Mouse (Mus musculus): ENCODE measurements around the gene Agpat3. TPM values are rescaled to one million over a fixed set of nuclear protein-coding genes. Genes with fewer than 3 reads are reported as not detected.

Agpat3 gene
- polyA plus RNA-seq, 1 experiment = 1.4 TPM

- TF ChIP-seq GATA1 (IDR thresholded peaks at IDR 0.05; ENCODE audit: low read length) = no peak
- TF ChIP-seq TAL1 (IDR thresholded peaks at IDR 0.05; ENCODE audit: low read length) = no peak
- H3K4me1 ChIP-seq (ENCODE audit: control insufficient read depth) = peaks cover 4% of the 10 kb centered on the region
- H3K9me3 ChIP-seq (ENCODE audit: control insufficient read depth, low read length) = no peaks in the 10 kb centered on the region
- H3K27me3 ChIP-seq (ENCODE audit: control insufficient read depth) = peaks cover 53% of the 10 kb centered on the region
- H3K36me3 ChIP-seq (ENCODE audit: control insufficient read depth) = no peaks in the 10 kb centered on the region
- no peak overlapping the region for H3K4me3 ChIP-seq (replicated peaks)
These were observed 36.1 kb upstream of the Agpat3 start for GRCm38 (mm10) chr10:78388216-78388980.

GRCm38 (mm10) chr10:78385520-78385919 is 33.2 kb upstream of the Agpat3 start:
- Histone ChIP-seq H3K36me3 (ENCODE audit: control insufficient read depth) (no peaks in the 10 kb centered on the region), H3K4me1 (ENCODE audit: control insufficient read depth) (no peaks in the 10 kb centered on the region), H3K27me3 (ENCODE audit: control insufficient read depth) (peaks cover 31% of the 10 kb centered on the region), H3K9me3 (ENCODE audit: control insufficient read depth, low read length) (no peaks in the 10 kb centered on the region), H3K4me3 (replicated peaks) (no peak overlapping the region)
- no peak for TF ChIP-seq TAL1 (IDR thresholded peaks at IDR 0.05; ENCODE audit: low read length)
- no peak for TF ChIP-seq GATA1 (IDR thresholded peaks at IDR 0.05; ENCODE audit: low read length)

- H3K4me3 ChIP-seq (replicated peaks) = no peak overlapping the region
These were observed 31.3 kb upstream of the Agpat3 start for GRCm38 (mm10) chr10:78383567-78383966.

GRCm38 (mm10) chr10:78378516-78378915 is 26.2 kb upstream of the Agpat3 start:
- no peaks in the 10 kb centered on the region for H3K36me3 ChIP-seq (ENCODE audit: control insufficient read depth)
- H3K27me3 ChIP-seq (ENCODE audit: control insufficient read depth) = peaks cover 4% of the 10 kb centered on the region
- peaks cover 7% of the 10 kb centered on the region for H3K9me3 ChIP-seq (ENCODE audit: control insufficient read depth, low read length)
- TF ChIP-seq TAL1 (IDR thresholded peaks at IDR 0.05; ENCODE audit: low read length) (no peak), GATA1 (IDR thresholded peaks at IDR 0.05; ENCODE audit: low read length) (no peak)
- H3K4me3 ChIP-seq (replicated peaks) = no peak overlapping the region
- H3K4me1 ChIP-seq (ENCODE audit: control insufficient read depth) = peaks cover 6% of the 10 kb centered on the region

More at GRCm38 (mm10) chr10:78383567-78383966, 31.3 kb upstream of the Agpat3 start:
- Histone ChIP-seq H3K9me3 (ENCODE audit: control insufficient read depth, low read length) (peaks cover under 1% of the 10 kb centered on the region), H3K27me3 (ENCODE audit: control insufficient read depth) (peaks cover 11% of the 10 kb centered on the region), H3K4me1 (ENCODE audit: control insufficient read depth) (no peaks in the 10 kb centered on the region), H3K36me3 (ENCODE audit: control insufficient read depth) (no peaks in the 10 kb centered on the region)
- no peak for TF ChIP-seq TAL1 (IDR thresholded peaks at IDR 0.05; ENCODE audit: low read length)
- TF ChIP-seq GATA1 (IDR thresholded peaks at IDR 0.05; ENCODE audit: low read length) = no peak

GRCm38 (mm10) chr10:78372681-78373668 is 20.7 kb upstream of the Agpat3 start:
- Histone ChIP-seq H3K27me3 (ENCODE audit: control insufficient read depth) (peaks cover 2% of the 10 kb centered on the region), H3K9me3 (ENCODE audit: control insufficient read depth, low read length) (peaks cover 4% of the 10 kb centered on the region), H3K4me3 (replicated peaks) (peak overlapping the region; percentile 29), H3K4me1 (ENCODE audit: control insufficient read depth) (peaks cover 52% of the 10 kb centered on the region), H3K36me3 (ENCODE audit: control insufficient read depth) (no peaks in the 10 kb centered on the region; the same call in 1 of the 2 replicates)
- no peak for TF ChIP-seq TAL1 (IDR thresholded peaks at IDR 0.05; ENCODE audit: low read length)
- TF ChIP-seq GATA1 (IDR thresholded peaks at IDR 0.05; ENCODE audit: low read length) = no peak

- Histone ChIP-seq H3K9me3 (ENCODE audit: control insufficient read depth, low read length) (peaks cover 4% of the 10 kb centered on the region), H3K4me3 (replicated peaks) (no peak overlapping the region), H3K27me3 (ENCODE audit: control insufficient read depth) (peaks cover 2% of the 10 kb centered on the region), H3K4me1 (ENCODE audit: control insufficient read depth) (peaks cover 65% of the 10 kb centered on the region), H3K36me3 (ENCODE audit: control insufficient read depth) (no peaks in the 10 kb centered on the region; the same call in 1 of the 2 replicates)
- no peak for TF ChIP-seq GATA1 (IDR thresholded peaks at IDR 0.05; ENCODE audit: low read length)
- TF ChIP-seq TAL1 (IDR thresholded peaks at IDR 0.05; ENCODE audit: low read length) = no peak
These were observed 19.5 kb upstream of the Agpat3 start for GRCm38 (mm10) chr10:78371746-78372145.

- H3K4me3 ChIP-seq (replicated peaks) = no peak overlapping the region
- H3K36me3 ChIP-seq (ENCODE audit: control insufficient read depth) = no peaks in the 10 kb centered on the region; the same call in 1 of the 2 replicates
- TF ChIP-seq TAL1 (IDR thresholded peaks at IDR 0.05; ENCODE audit: low read length) (no peak), GATA1 (IDR thresholded peaks at IDR 0.05; ENCODE audit: low read length) (no peak)
- H3K9me3 ChIP-seq (ENCODE audit: control insufficient read depth, low read length) = no peaks in the 10 kb centered on the region
- H3K27me3 ChIP-seq (ENCODE audit: control insufficient read depth) = no peaks in the 10 kb centered on the region
- peaks cover 76% of the 10 kb centered on the region for H3K4me1 ChIP-seq (ENCODE audit: control insufficient read depth)
These were observed 15.3 kb upstream of the Agpat3 start for GRCm38 (mm10) chr10:78367586-78367985.

- Histone ChIP-seq H3K4me3 (replicated peaks) (peak overlapping the region; percentile 47), H3K4me1 (ENCODE audit: control insufficient read depth) (peaks cover 73% of the 10 kb centered on the region)
These were observed 14.6 kb upstream of the Agpat3 start for GRCm38 (mm10) chr10:78366851-78367312.

More at GRCm38 (mm10) chr10:78366851-78367312, 14.6 kb upstream of the Agpat3 start:
- Histone ChIP-seq H3K9me3 (ENCODE audit: control insufficient read depth, low read length) (no peaks in the 10 kb centered on the region), H3K36me3 (ENCODE audit: control insufficient read depth) (no peaks in the 10 kb centered on the region; the same call in 1 of the 2 replicates), H3K27me3 (ENCODE audit: control insufficient read depth) (no peaks in the 10 kb centered on the region)
- peak; percentile 90 for TF ChIP-seq TAL1 (IDR thresholded peaks at IDR 0.05; ENCODE audit: low read length)
- peak; percentile 91 for TF ChIP-seq GATA1 (IDR thresholded peaks at IDR 0.05; ENCODE audit: low read length)
